Mouse (Mus musculus) heart, postnatal 25 days (tissue): ENCODE results near the gene Bcas3. TPM values are rescaled to one million over a fixed set of nuclear protein-coding genes. Genes with fewer than 3 reads are reported as not detected.

Source experiments
- DNase-seq: peaks from one replicate; pipeline ENCODE4 v3.0.0; 2022; ENCODE audit warnings: low spot score
- intact Hi-C: fragments of 180-260 bp; cut with DNase I; formaldehyde crosslinking; loops from one replicate; pipeline ENCODE4 v1.15.1; 2025
- total RNA-seq, 2 experiments: library from RNA; stranded (reverse); gene quantifications; 2 replicates each; pipeline ENCODE4 v1.2.3; 2021

Bcas3 gene
- total RNA-seq, 2 experiments from 2014 or later, result 31.1 to 43.7 TPM

GRCm38 (mm10) chr11:85719091-85719490 is 366.1 kb downstream of the Bcas3 start:
- DNase-seq, result no peak
- intact Hi-C loops, result loop anchor here (5.0 kb wide), 2 partner anchors 43 to 103 kb away; no protein-coding TSS in a partner anchor

DNA sequence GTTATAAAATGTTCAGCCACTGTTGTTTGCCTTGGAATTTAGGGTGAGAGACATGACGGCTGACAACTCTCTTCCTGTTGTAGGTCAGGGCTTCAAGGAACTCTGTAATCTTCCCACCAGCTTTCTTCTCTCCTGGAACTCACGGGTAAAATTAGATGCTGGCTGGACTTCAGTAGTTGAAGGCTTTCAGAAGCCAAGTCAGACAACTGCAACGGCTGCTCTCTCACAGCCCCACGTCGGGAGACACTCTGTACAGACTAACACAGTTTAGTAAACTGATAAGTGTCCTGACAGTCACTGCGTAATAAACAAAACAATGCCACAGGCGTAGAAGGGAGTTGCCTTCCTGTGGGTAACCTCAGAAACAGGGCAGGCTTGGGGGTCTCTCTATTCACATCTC is 366.8 kb downstream of the Bcas3 start:
- intact Hi-C loops, result loop anchor here (5.0 kb wide), 2 partner anchors 43 to 103 kb away; no protein-coding TSS in a partner anchor
- no peak for DNase-seq

DNA sequence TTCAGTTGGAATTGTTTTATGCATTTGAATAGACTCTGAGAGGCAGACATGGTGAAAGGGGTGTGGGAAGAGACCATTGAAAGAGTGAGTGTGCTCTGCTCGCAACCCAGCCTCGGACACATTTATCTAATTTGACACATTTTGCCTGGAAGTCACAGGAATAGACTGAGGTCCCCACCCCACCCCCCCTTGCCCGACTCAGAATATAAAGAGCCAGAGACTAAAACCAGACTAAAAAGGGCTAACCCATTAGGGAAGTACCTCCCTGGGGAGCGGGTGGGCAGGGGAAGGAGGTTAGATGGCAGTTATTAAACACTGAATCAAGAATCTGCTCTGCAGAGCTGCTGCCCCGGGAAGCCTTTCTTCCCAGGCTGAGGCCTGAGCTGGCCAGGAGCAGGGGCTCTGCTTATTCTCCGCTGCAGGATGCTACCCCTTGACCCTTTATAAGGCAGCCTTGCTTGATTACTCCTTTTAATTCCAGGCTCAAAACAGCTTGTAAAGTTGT is 367.4 kb downstream of the Bcas3 start:
- DNase-seq, result no peak
- intact Hi-C loops, result no loop called here

- no peak for DNase-seq
- intact Hi-C loops, result no loop called here
Observed at GRCm38 (mm10) chr11:85721986-85722385, 369.0 kb downstream of the Bcas3 start.

DNA sequence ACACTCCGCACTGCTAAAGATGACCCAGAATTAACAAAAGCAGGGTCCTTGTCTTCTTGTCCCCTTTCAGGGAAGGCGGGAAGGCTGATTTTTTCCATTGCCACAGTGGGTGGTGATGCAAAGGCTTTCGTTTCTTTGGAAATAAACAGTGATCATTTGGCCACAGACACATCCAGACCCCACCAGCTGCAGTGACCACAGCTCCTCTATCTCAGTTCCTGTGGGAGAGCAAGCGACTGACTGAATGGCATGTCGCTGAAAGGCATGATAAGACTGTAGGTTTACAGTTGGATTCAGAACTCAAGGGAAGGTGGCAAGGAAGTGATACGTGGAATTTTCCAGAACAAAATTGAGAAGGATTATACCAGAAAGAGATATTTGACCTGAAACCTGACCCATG is 371.2 kb downstream of the Bcas3 start:
- intact Hi-C loops, result no loop called here
- no peak for DNase-seq

- intact Hi-C loops, result no loop called here
- DNase-seq, result no peak
Observed at GRCm38 (mm10) chr11:85729725-85730124, 376.8 kb downstream of the Bcas3 start.

DNA sequence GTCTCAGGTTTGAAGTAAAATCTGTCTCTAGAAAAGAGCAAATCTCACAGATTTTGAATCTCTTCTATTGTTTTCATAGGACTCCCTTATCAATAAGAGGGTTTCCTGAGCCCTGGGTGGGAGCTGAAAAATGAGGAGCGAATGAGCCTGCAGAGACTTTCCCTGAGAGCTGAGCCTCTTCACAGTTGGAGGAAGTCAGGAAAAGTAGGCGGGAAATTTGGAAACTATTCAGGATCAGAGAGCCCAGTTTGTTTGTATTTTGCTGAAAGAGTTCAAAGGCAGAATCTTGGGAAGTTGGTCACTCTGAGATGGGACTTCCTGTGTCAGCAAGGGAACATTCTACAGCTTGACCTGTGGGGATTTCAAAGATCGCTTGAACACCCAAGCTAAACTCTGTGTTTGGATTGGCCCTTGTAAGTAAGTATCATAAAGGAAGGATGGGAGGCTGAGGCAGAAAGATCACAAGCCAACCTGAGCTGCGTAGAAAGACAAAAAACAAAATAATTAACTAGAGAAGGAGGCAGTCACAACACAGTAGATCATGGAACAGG is 379.6 kb downstream of the Bcas3 start:
- no peak for DNase-seq
- intact Hi-C loops, result no loop called here

GRCm38 (mm10) chr11:85733577-85733976 is 380.6 kb downstream of the Bcas3 start:
- DNase-seq, result no peak
- intact Hi-C loops, result no loop called here

- DNase-seq, result no peak
- intact Hi-C loops, result no loop called here
Observed at GRCm38 (mm10) chr11:85734317-85735211, 381.6 kb downstream of the Bcas3 start.

- DNase-seq, result no peak
- intact Hi-C loops, result no loop called here
Observed at GRCm38 (mm10) chr11:85737227-85737626, 384.3 kb downstream of the Bcas3 start.

DNA sequence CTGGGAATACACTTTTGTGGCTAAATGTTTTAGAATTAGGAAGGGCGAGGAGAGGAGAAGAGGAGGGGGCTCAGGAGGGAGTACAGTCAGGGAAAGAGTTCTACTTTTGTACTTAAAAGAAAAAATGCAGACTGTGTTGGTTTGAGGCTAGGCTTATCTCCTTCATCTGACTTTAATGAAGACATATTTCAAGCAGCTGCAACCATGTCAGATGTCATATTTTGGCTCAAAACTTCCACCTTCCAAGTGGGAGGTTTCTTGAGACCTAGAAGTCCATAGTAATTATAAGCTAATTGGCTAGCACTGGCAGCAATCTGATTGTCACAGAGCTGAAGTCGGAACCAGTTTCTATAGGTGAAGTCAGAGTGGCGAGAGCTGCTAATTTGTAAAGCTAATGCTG is 384.9 kb downstream of the Bcas3 start:
- intact Hi-C loops, result no loop called here
- no peak for DNase-seq

DNA sequence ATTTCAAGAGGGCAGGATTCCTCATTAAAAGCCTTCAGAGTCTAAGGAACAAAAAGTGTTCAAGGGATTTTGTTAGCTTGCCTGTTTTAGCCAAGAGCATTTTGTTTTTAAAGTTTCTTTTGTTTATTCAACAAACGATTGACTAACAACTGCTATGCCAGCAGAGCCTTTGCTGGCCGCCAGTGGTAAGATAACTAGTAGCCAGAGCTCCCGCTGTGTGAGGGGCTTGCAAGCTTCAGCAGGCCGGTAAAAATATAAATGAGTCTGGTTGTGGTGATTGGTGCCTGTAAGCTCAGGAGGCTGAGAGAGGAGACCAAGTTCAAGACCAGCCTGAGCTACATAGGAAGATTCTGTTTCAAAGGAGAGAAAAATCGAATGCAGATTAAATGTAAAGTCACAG is 385.6 kb downstream of the Bcas3 start:
- DNase-seq, result no peak
- intact Hi-C loops, result no loop called here

- intact Hi-C loops, result no loop called here
- no peak for DNase-seq
Observed at GRCm38 (mm10) chr11:85739266-85739977, 386.5 kb downstream of the Bcas3 start.

DNA sequence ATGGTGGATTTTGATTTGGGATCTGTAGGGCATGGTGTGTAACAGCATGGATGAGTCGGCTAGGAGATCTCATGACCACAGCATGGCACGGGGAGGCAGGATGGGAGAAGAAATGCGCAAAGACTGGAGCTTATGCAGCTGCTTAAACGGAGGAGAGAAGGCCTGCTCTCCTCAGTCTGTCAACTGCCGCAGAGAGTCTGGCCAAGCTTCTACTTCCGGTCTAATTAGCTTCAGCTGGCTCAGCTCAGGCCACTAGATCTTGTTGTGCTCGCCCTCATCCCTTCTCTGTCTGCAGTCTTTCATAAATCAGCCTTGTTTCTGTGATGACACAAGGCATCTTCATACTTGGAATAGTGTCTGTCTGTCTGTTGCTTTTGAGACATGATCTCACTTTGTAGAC is 393.4 kb downstream of the Bcas3 start:
- no peak for DNase-seq
- intact Hi-C loops, result no loop called here

- no peak for DNase-seq
- intact Hi-C loops, result no loop called here
Observed at GRCm38 (mm10) chr11:85748891-85749290, 395.9 kb downstream of the Bcas3 start.

- no peak for DNase-seq
- intact Hi-C loops, result no loop called here
Observed at GRCm38 (mm10) chr11:85751171-85751570, 398.2 kb downstream of the Bcas3 start.

- no peak for DNase-seq
- intact Hi-C loops, result no loop called here
Observed at GRCm38 (mm10) chr11:85754631-85755502, 401.9 kb downstream of the Bcas3 start.

GRCm38 (mm10) chr11:85755503-85756044 is 402.6 kb downstream of the Bcas3 start:
- intact Hi-C loops, result no loop called here
- DNase-seq, result no peak

GRCm38 (mm10) chr11:85758891-85759290 is 405.9 kb downstream of the Bcas3 start:
- no peak for DNase-seq
- intact Hi-C loops, result no loop called here
